Mouse (Mus musculus): ENCODE data around the gene Scube1.

GRCm38 (mm10) chr15:83582931-83583330 is 141.9 kb downstream of the Scube1 start:
- TF ChIP-seq CTCF (IDR thresholded peaks at IDR 0.05; ENCODE audit: low read depth): no peak
- no peak for TF ChIP-seq EP300 (IDR thresholded peaks at IDR 0.05; ENCODE audit: low read depth)
